Mouse (Mus musculus): ENCODE results near the gene Gja1.

GRCm38 (mm10) chr10:56432390-56432709 lies 55.2 kb downstream of the Gja1 start:
- TF ChIP-seq EP300 (optimal IDR thresholded peaks at IDR 0.05): no peak
- TF ChIP-seq CTCF (IDR thresholded peaks at IDR 0.05; ENCODE audit: low read depth): no peak

All from stomach, postnatal 0 days (tissue).